Mouse (Mus musculus) myocyte (in vitro differentiated cells): ENCODE measurements around the gene Ovca2.

Experiments used
- CEBPB ChIP-seq: IDR thresholded peaks from 2 replicates; pipeline ENCODE4 v1.6.1; 2011; ENCODE audit warnings: mild to moderate bottlenecking, moderate library complexity; ENCODE audit not compliant: poor library complexity, insufficient read depth, severe bottlenecking
- E2F4 ChIP-seq: IDR thresholded peaks from one replicate; pipeline ENCODE4 v1.6.1; 2011; ENCODE audit warnings: mild to moderate bottlenecking, control low read depth, moderate library complexity; ENCODE audit not compliant: insufficient read depth
- MYOD1 ChIP-seq, 3 experiments: IDR thresholded peaks; one replicate each; pipeline ENCODE4 v1.6.1; 2011; ENCODE audit warnings: control low read depth in 2 of 3, low read depth in 2 of 3, mild to moderate bottlenecking in 2 of 3, moderate library complexity in 1 of 3; ENCODE audit not compliant: insufficient read length in 2 of 3, control insufficient read depth in 1 of 3
- MYOG ChIP-seq, 3 experiments: IDR thresholded peaks; one replicate each; pipeline ENCODE4 v1.6.1; 2011; ENCODE audit warnings: control low read depth in 2 of 3, low read depth in 2 of 3, mild to moderate bottlenecking in 2 of 3; ENCODE audit not compliant: insufficient read length in 2 of 3, control insufficient read depth in 1 of 3, insufficient read depth in 1 of 3
- POLR2A ChIP-seq: IDR thresholded peaks from one replicate; pipeline ENCODE4 v1.6.1; 2011; ENCODE audit warnings: low read depth, mild to moderate bottlenecking, control low read depth, moderate library complexity; ENCODE audit not compliant: insufficient read length
- TCF12 ChIP-seq: IDR thresholded peaks from one replicate; pipeline ENCODE4 v1.6.1; 2011; ENCODE audit warnings: mild to moderate bottlenecking, control low read depth; ENCODE audit not compliant: poor library complexity, insufficient read depth, severe bottlenecking
- USF1 ChIP-seq: IDR thresholded peaks from one replicate; pipeline ENCODE4 v1.6.1; 2011; ENCODE audit warnings: low read depth, mild to moderate bottlenecking, control low read depth, moderate library complexity

- no peak for TF ChIP-seq TCF12
- TF ChIP-seq POLR2A = no peak
- TF ChIP-seq MYOG (IDR thresholded peaks at IDR 0.05; ENCODE audit: control insufficient read depth in 1 of 3, insufficient read depth in 1 of 3, insufficient read length in 2 of 3, low read depth in 2 of 3) = no peak
- TF ChIP-seq USF1 = no peak
- TF ChIP-seq CEBPB = no peak
- no peak for TF ChIP-seq MYOD1 (IDR thresholded peaks at IDR 0.05; ENCODE audit: control insufficient read depth in 1 of 3, insufficient read length in 2 of 3, low read depth in 2 of 3)
- TF ChIP-seq E2F4 = no peak
These were observed 6.4 kb upstream of the Ovca2 start for GRCm38 (mm10) chr11:75184986-75185385.
